Mouse (Mus musculus) B cell, adult 62 days (primary cell): ENCODE data around the gene Dna2. TPM values are rescaled to one million over a fixed set of nuclear protein-coding genes. Genes with fewer than 3 reads are reported as not detected.

ENCODE experiments used
- total RNA-seq: library from RNA; stranded (reverse); gene quantifications from 4 replicates; pipeline ENCODE4 v1.2.4, GENCODE M21; 2023

The Dna2 gene
- total RNA-seq: 1.4 to 3.3 TPM (median 2.9 TPM) in 4 replicates

GRCm38 (mm10) chr10:62946738-62947471 lies at the start of gene Dna2:
TSS of gene Dna2 (plus strand) at chr10:62947026.

GRCm38 (mm10) chr10:62908896-62909295 lies 37.9 kb upstream of the Dna2 start, which contains the start of gene Tet1:
TSS of gene Tet1 (minus strand) at chr10:62908996.

GRCm38 (mm10) chr10:62919925-62920765 lies 26.7 kb upstream of the Dna2 start, which contains the start of gene Slc25a16:
TSS of gene Slc25a16 (plus strand) at chr10:62920633.

GRCm38 (mm10) chr10:62980039-62980954 lies 33.5 kb downstream of the Dna2 start, which contains the start of gene Rufy2:
TSS of gene Rufy2 (plus strand) at chr10:62980223.

Other genes starting within 250 kb of the Dna2 start
- 0.25 TPM in 1 of 4 replicates, not detected in the others for gene Stox1, start 220.9 kb upstream of the Dna2 start, total RNA-seq
- gene Ccar1, start 154.7 kb upstream of the Dna2 start, total RNA-seq: 134 to 161 TPM (median 151 TPM) in 4 replicates
- 6.4 to 11.6 TPM (median 9.2 TPM) in 4 replicates for gene Tet1, start 38.0 kb upstream of the Dna2 start, total RNA-seq
- 13.3 to 19.7 TPM (median 19.5 TPM) in 4 replicates for gene Slc25a16, start 26.4 kb upstream of the Dna2 start, total RNA-seq
- 28.5 to 39.8 TPM (median 32.0 TPM) in 4 replicates for gene Rufy2, start 33.2 kb downstream of the Dna2 start, total RNA-seq
- gene Hnrnph3, start 77.2 kb downstream of the Dna2 start, total RNA-seq: 90.9 to 102 TPM (median 100 TPM) in 4 replicates
- 0.67 to 2.1 TPM (median 1.5 TPM) in 4 replicates for gene Pbld2, start 77.3 kb downstream of the Dna2 start, total RNA-seq
- gene Pbld1, start 113.1 kb downstream of the Dna2 start, total RNA-seq: not detected in 4 replicates
- not detected in 4 replicates for gene Atoh7, start 152.6 kb downstream of the Dna2 start, total RNA-seq